Mouse (Mus musculus): ENCODE data around the gene Tcp10a.
"Not testable (repeated sequence)": the region's sequence is repeated elsewhere in the genome, so short reads cannot be mapped to it uniquely, and the experiment has no call there.

Tcp10a gene

DNA sequence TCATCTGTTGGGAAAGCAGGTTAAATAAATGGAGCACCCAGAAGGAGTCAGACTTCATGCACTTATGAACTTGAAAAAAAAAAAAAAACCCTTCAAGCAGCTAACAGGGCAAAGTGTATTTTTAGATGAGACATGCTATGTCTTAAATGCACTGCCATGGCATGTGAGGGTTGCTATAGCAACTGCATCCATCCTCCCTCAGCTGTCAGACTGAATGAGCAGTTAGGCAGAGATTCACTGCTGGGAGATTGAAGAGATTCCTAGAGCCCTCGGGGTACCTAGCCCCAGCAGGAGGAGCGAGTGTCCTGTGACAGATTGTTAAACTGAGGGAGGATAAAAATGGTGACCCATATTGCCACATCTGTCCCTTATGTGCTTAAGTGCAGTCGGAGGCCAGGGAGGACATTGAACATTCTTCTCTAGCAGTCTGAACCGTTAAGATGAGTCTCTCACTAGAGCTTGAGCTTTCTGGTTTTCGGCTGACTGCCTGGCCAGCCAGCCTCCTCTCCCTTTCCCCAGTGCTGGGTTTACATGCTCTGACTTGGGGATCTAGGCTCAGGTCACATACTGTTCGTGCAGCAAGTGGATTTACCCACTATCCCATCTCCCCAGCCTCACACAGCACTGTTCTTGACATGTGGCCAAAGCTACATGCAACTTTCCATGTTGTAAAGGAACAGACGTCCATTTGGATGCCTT, 42.4 kb downstream of the Tcp10a start:
- DNase-seq (ENCODE audit: low spot score in 2 of 2): not testable (repeated sequence)

DNA sequence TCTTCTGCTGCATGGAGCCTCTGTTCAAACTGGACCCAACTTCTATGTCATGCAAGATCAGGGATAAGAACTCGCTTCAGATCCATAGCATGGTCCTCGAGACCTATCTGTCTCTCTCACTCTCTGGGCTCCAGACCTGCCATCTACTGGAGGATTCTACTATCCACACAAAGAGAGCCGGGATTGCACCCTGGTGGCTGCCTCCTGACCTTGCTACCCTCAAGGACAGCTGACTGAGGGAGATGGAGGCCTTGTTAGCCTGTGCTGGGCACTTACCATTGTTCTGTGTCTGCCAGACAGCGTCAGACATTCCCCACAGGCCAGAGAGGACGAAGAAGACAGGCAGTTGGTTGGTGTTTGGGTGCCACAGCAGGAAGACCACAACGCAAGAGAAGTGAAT, 45.0 kb downstream of the Tcp10a start:
- DNase-seq (ENCODE audit: low spot score in 2 of 2): not testable (repeated sequence)

DNA sequence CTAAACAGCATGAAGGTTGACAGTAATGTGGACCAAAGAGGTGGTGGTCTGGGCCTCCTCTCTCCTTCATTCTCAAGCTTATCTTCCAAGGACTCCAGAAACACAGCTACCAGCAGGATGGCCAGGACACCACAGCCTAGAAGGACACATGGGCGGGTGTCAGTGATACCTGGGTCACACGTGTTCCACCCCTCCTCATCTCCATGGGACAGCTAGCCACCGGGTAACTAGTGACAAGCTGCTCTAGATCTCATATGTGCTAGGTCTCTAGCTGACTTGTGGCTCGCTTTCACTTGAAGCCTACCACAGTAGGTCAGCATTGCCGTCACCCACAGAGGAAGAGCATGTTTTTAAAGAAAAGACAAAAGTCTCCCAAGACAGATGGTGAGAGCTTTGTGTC, 47.4 kb downstream of the Tcp10a start, which contains the start of gene Gm49630:
Gene Gm49630 (minus strand): TSS at position 101 of the 400 bp plus-strand sequence.
- DNase-seq (ENCODE audit: low spot score in 2 of 2): not testable (repeated sequence)

DNA sequence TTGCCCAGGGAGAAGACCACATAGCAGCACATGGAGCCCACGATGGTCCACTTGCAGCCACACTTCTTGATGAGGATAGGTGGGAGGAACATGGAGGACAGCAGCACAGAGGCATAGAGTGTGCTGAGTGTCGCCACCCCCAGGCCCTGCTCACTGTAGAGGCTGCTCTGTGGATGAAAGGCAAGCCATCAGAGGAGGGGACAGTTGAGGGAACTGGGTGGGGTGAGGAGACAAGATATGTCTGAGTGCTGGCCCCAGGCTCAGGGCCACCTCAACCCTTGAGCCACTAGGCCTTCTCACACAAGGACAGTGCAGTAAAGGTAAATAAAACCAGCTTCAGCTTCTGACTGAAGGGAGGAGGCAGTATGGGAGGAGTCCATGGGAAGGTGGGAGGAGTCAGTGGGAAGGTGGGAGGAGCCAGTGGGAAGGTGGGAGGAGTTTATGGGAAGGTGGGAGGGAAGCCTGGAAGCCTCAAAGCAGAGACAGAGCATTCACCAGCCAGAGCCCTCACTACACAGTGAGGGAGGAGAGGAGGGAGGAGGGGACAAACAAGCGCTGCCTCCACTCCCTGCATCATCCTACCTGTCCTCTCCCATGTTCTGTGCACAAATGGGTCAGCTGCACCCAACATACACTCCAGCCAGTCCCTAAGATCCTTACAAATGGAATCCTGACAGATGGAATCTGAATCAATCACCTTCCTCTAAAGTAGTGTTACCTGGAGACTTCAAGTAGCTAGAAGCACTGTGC, 52.7 kb downstream of the Tcp10a start:
- not testable (repeated sequence) for DNase-seq (ENCODE audit: low spot score in 2 of 2)

DNA sequence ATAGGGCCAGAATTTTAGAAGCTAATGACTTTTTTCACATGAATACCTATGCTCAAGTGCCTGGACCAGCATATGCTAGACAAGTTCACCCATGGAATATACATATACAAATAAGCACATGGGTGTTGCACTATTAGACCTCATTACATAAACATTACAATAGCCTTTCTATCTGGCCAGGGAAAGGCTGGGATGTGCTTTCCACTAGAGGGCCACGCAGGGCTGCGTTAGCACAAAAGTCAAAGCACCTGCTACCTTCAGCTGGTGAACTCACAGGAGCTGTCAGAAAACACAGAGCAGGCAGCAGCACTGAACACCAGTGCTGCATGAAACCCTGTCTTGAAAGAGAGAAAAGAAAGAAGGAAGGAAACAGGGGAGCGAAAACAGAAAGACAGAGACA, 53.5 kb downstream of the Tcp10a start:
- DNase-seq (ENCODE audit: low spot score in 2 of 2): not testable (repeated sequence)

DNA sequence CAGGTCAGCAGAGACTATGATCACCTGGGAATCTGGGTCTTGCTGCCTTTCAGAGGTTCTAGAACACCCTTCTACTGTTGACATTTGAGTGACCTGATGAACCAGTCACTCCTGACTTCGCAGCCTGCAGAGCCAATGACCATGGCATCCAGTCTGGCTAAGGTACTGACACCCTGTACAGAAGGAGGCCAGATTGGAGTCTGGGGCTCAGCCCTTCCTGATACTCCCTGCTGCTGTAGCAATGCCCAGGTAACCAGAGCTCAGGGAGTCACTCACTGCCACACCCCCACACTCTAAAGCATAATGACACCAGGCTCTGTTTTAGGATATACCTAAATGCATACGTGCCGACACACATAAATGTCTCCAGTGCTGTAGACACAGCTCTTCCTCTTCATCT, 58.3 kb downstream of the Tcp10a start:
- DNase-seq (ENCODE audit: low spot score in 2 of 2): not testable (repeated sequence)

DNA sequence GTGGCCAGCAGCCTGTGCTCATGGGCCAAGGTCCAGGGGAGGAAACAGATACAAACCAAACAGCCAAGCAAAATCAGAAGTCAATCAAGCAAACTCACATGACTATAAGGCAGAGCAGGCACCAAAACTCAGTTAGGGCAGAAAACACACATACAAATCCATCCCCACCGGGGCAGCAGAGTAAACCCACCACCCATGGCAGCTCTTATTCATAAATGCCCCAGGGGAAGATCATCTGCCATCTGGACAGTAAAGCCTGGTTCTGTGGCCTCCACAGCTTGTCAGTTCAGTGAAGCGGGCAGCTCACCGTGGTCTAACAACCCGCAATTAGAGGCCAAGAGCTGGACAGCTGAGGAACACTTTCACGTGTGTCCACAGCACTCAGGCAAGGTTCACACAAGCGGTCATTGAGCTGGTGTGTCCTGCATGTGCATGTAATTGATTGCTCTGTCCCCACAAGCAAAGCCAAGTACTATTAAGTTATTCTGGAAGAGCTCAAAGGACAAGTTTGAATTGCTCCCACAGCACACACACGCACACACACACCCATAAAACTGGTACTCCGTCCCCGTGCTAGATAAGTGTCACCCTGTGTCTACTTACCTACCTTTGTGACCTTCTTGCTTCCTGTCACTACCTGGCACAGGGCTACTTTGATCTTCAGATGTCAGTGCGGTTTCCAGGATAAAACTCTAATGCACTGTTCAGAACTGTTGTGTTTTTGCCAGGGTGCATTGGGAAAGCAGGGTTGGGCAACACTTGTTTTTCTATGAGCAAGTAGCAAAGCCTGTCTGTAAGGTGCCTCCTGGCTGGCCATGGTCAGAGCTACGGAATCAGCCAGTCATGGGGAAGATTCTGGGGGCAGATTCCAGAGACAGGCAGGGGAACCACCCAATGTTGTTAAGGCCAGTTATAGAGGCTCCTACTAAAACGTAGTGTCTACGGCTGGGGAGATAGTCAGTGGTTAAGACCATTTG, 59.0 kb downstream of the Tcp10a start:
- DNase-seq (ENCODE audit: low spot score in 2 of 2): not testable (repeated sequence)

DNA sequence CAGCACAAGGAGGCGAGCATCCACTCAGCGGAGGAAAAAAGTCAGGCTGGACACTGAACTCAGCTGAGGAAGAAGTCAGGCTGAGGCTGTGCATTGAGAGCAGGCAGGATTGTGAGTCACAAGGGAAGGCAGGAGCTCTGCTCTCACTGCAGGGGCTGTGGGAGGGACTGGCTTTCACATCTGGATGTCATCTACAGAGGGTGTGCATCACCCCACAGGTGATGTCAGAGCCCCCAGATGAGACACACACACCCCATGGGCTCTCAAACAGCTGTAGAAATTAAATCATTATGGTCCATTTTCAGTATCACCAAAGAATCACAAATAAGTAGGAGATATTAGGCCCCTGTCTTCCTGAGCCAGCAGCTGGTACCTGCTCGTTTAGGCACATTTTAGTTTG, 60.9 kb downstream of the Tcp10a start, which contains the start of gene Unc93a2:
Gene Unc93a2 (minus strand): TSS at position 101 of the 400 bp plus-strand sequence.
- DNase-seq (ENCODE audit: low spot score in 2 of 2): not testable (repeated sequence)

DNA sequence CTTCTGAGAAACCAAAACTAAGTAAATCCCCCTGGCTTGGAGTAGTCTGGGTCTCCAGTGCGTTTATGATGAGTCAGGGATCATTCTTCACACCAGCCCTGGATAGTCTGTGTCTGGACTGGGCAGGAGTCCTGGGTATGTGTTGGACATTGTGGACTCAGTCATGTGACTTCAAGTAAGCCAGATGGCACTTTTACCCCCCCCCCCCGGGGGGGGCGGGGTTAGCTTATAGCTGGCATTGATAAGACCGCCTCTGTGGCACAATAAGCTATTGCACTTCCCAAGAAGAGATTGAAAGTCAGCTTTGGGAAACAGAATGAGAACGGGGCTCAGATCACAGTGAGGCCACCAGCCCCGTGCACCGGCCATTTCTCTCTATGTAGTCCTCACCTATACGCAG, 61.6 kb downstream of the Tcp10a start:
- DNase-seq (ENCODE audit: low spot score in 2 of 2): not testable (repeated sequence)

DNA sequence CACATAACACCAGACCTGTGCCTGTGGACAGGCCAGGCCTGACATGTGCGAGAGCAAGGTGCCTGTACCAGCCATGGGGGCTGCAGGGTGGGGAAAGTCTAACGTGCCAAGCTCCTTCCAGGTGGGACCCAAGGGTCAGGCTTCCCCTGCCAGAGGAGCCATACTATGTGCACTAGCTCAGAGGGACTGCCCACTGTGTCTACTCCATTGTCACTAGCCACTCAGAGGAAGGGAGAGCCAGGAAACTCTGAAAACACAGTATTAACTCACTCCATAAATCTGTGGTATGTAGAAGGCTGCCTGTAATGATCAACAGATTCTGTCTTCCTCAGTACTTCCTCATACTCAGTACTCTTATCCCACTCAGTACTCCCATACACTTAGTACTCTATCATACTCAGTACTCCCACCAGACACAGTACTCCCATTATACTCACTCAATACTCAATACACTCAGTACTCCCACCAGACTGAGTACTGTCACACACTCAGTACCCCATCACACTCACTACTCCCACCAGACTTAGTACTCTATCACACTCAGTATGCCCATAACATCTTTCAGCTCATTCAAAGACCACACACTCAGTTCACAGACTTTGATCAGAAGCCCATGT, 64.0 kb downstream of the Tcp10a start:
- DNase-seq (ENCODE audit: low spot score in 2 of 2): not testable (repeated sequence)

DNA sequence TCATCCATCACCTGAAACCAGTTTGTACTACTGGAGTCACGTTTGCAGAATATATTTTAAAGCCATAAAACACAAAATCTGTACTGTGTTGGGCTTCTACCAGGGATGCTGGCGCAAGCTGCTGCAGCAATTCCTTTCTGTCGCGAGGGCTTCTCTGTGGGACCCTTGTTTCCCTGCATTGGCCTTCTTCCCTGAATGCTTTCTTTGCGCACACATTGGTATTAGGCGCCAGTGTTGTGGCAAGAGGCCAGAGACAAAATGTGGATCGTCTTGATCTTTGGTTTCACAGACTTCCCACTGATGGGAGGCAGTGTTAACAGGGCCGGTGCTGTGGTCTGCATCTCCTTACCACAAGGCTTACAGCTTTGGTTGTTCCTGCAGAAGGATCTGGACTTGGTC, 64.5 kb downstream of the Tcp10a start:
- not testable (repeated sequence) for DNase-seq (ENCODE audit: low spot score in 2 of 2)

DNA sequence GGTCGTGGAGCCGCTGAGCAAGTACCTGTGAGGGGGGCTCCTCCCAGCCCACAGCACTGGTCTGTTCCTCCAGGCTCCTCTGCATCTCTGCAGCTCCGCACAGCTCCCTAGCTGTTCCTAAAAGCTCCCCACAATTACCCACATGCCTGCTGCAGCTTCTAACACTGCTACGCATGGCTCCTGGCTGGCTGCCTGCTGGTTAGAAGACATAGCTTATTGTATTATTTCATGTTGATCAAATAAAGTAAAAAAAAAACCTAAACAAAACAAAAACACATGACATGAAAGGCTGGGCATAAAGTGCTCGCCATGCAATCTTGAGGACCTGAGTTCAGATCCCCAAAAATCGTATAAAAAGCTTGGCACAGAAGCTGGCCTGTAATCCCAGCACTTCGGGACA, 65.5 kb downstream of the Tcp10a start:
- DNase-seq (ENCODE audit: low spot score in 2 of 2): not testable (repeated sequence)

DNA sequence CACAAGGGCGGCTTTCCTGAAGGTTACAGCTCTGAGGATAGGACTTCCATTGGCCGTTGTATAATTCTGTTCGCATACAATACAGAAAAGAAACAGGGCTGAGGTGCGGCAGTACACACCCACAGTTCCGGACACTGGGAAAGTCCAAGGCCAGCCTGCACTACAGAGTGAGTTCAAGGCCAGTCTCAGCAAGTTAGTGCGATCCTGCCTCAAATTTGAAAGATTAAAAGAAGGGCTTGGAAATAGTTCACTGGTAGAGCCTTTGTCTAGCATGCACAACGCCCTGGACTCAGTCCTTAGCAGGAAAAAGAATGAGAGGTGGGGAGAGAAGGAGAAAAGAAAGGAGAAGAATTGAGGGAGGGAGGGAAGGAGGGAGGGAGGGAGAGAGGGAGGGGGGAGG, 70.7 kb downstream of the Tcp10a start:
- not testable (repeated sequence) for DNase-seq (ENCODE audit: low spot score in 2 of 2)
